11 mouse cellular contexts compared by ENCODE assay signal in genomic region chr15:96874145-96874544, GRCm38 (mm10).
DNase-seq lines count a peak whose midpoint lies in the region.
"Had no signal": no experiment of that assay in that cellular context is flagged by ENCODE, and none has a peak within 500 bp of the region (broad histone marks: within the 10 kb centered on the region; RNA-seq: fewer than 3 reads in every experiment).

No protein-coding gene starts in this region.

- peak; percentile 38 for DNase-seq in embryo, embryonic 10 days (ENCODE audit: low spot score)
- DNase-seq in embryo, embryonic 9.5 days (ENCODE audit: extremely low spot score): no peak
- peak; percentile 22 for DNase-seq in lung, postnatal 10 days
- no peak for DNase-seq in lung, postnatal 36 days
- DNase-seq in kidney, postnatal 14 days: peak; percentile 76
- no peak for DNase-seq in layer of hippocampus, postnatal 14 days (ENCODE audit: low spot score in 2 of 2)
- DNase-seq in adrenal gland, postnatal 10 days: no peak
- no peak for DNase-seq in cerebellum, postnatal 4 days (ENCODE audit: low spot score in 2 of 2)
- DNase-seq: adrenal gland, postnatal 36 days; cerebellum, postnatal 14 days; thymus, postnatal 14 days had no signal

Comparison
In these comparisons a context has a peak if more than half of its experiments do, and no peak if none do; other contexts are left out.
1. DNase-seq: peak in embryo, embryonic 10 days (single experiment), lung, postnatal 10 days (single experiment) and kidney, postnatal 14 days (single experiment); none in embryo, embryonic 9.5 days (single experiment), lung, postnatal 36 days (single experiment), layer of hippocampus, postnatal 14 days (0 of 2), adrenal gland, postnatal 10 days (single experiment) and cerebellum, postnatal 4 days (0 of 2).